Mouse (Mus musculus) embryonic facial prominence, embryonic 11.5 days (tissue): Measurements from ENCODE around the gene Sytl1. TPM values are rescaled to one million over a fixed set of nuclear protein-coding genes. Genes with fewer than 3 reads are reported as not detected.

Experiments used
- ATAC-seq: fragments of 200-750 bp; cut with Nextera tagmentation; replicated peaks from 2 replicates; pipeline ENCODE4 v1.8.0; 2017; ENCODE audit warnings: low read depth; ENCODE audit not compliant: insufficient number of reproducible peaks, low FRiP score, low TSS enrichment
- DNase-seq: peaks from one replicate; pipeline ENCODE4 v3.0.0-alpha.2; 2015; ENCODE audit warnings: low spot score
- H3K27ac ChIP-seq: fragments of 300-500 bp; sonication (generic); replicated peaks from 2 replicates; pipeline ENCODE4 v1.5.1; 2014; ENCODE audit warnings: mild to moderate bottlenecking, low read depth, low read length, control low read depth
- H3K27me3 ChIP-seq: fragments of 300-500 bp; sonication (generic); 2 replicates; pipeline ENCODE4 v1.6.1; 2014; ENCODE audit warnings: mild to moderate bottlenecking, low read length, moderate library complexity, mixed read lengths; ENCODE audit not compliant: control insufficient read depth, insufficient read depth
- H3K36me3 ChIP-seq: fragments of 300-500 bp; sonication (generic); replicated peaks from 2 replicates; pipeline ENCODE4 v1.6.1; 2014; ENCODE audit warnings: low read depth, mild to moderate bottlenecking, low read length, moderate library complexity, mixed read lengths; ENCODE audit not compliant: control insufficient read depth, insufficient read depth
- H3K4me1 ChIP-seq: fragments of 300-500 bp; sonication (generic); 2 replicates; pipeline ENCODE4 v1.6.1; 2014; ENCODE audit warnings: low read length, mixed read lengths; ENCODE audit not compliant: control insufficient read depth, insufficient read depth
- H3K4me2 ChIP-seq: fragments of 300-500 bp; sonication (generic); 2 replicates; pipeline ENCODE4 v1.6.1; 2014; ENCODE audit warnings: low read depth, mild to moderate bottlenecking, control low read depth, low read length, moderate library complexity
- H3K4me3 ChIP-seq: fragments of 300-500 bp; sonication (generic); 2 replicates; pipeline ENCODE4 v1.5.1; 2014; ENCODE audit warnings: low read depth, low read length, control low read depth
- H3K9ac ChIP-seq: fragments of 300-500 bp; sonication (generic); replicated peaks from 2 replicates; pipeline ENCODE4 v1.6.1; 2014; ENCODE audit warnings: mild to moderate bottlenecking, control low read depth, low read length
- H3K9me3 ChIP-seq: fragments of 300-500 bp; sonication (generic); replicated peaks from 2 replicates; pipeline ENCODE4 v1.6.1; 2016; ENCODE audit warnings: mild to moderate bottlenecking, low read length, inconsistent platforms, mixed read lengths; ENCODE audit not compliant: control insufficient read depth
- WGBS: fragments of 180-500 bp; shearing (Covaris S2); extraction: QIAGEN DNeasy Blood & Tissue Kit; methylation state at CpG from one replicate; pipeline ENCODE4 v1.1.7; 2014; 5-methylcytosine and 5-hydroxymethylcytosine counted together
- polyA plus RNA-seq: library from polyadenylated mRNA; unstranded; fragments of >200 nt; fragmentation: Nextera tagmentation; extraction: Ambion mirVana; gene quantifications from 2 replicates; pipeline ENCODE4 v1.2.1, GENCODE M21; 2014

Sytl1 gene
- polyA plus RNA-seq, 1 experiment from 2014 or later: 1.2 TPM

DNA sequence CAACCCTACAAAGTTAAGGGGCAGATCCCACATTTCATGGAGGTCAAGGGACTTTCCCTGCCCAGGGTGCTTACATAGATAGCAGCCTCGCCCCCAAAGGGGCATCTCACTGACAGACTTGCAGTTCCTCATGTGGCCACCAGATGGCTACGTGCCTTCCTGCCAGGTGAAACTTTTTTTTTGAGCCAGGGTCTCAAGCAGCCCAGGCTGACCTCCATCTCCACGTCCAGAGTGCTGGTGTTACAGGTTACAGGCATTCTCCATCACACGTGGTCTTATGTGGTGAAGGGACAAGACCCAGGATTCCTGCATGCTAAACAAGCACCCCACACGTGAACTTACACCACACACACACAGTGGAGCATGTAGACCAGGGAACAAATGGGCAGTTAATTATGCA is 45.3 kb downstream of the Sytl1 start:
- no peak; the same call in 1 of the 2 replicates for ATAC-seq
- 0% methylated on average over 5 of the region's 5 CpGs for WGBS
- Histone ChIP-seq H3K9ac (no peak overlapping the region), H3K4me2 (no peak overlapping the region), H3K9me3 (no peaks in the 10 kb centered on the region), H3K4me1 (peaks cover 9% of the 10 kb centered on the region; the same call in 1 of the 2 replicates), H3K4me3 (no peak overlapping the region), H3K27me3 (peaks cover 16% of the 10 kb centered on the region), H3K36me3 (no peaks in the 10 kb centered on the region), H3K27ac (no peak overlapping the region)
- DNase-seq: peak; percentile 88

DNA sequence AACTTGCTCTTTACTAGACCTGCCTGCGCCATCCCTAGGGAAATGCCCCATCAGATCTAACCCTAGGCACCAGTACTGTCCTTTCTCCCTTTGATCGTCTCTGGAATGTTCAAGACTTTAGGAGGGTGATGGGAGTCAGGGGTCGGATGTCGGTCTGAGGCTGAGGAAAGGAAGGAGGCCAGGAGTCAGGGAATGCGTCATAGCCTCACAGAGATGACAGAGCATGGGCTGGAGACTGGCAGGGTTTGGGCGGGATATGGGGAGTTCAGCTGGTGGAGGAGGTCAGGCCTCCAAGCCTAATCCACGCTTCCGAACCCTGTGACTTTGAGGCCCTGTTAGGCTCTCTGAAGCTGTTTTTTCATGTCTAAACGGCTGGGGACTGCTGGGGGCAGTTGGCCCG is 49.3 kb downstream of the Sytl1 start:
- ATAC-seq: no peak
- WGBS: 6% methylated on average over 10 of the region's 10 CpGs

DNA sequence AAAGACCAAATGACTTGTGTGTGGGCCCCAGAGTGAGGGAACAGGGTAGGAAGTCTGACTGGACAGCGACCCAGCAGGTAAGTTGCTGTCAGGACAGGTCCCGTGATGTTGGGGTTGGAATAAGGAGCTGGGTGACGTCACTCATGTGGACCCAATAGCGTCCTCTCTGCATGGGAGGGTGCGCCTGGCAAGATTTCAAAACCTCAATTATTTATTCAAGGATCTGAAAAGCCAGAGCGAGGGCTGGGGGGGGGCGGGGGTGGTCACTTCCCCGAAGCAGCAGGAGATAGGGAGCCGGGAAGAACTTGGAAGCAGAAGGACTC is 49.7 kb downstream of the Sytl1 start:
- Histone ChIP-seq H3K4me3 (no peak overlapping the region; the same call in 1 of the 2 replicates), H3K4me2 (peak overlapping the region; percentile 99), H3K27me3 (peaks cover 22% of the 10 kb centered on the region), H3K36me3 (no peaks in the 10 kb centered on the region), H3K9ac (no peak overlapping the region), H3K9me3 (no peaks in the 10 kb centered on the region), H3K27ac (no peak overlapping the region), H3K4me1 (peaks cover 15% of the 10 kb centered on the region)
- WGBS: 3% methylated on average over 9 of the region's 9 CpGs
- no peak; the same call in 1 of the 2 replicates for ATAC-seq
- DNase-seq: peak; percentile 40

More for the DNA sequence above, 49.3 kb downstream of the Sytl1 start:
- H3K9ac ChIP-seq: no peak overlapping the region
- peaks cover 15% of the 10 kb centered on the region for H3K4me1 ChIP-seq
- H3K27ac ChIP-seq: no peak overlapping the region
- no peaks in the 10 kb centered on the region for H3K36me3 ChIP-seq
- peak overlapping the region; percentile 99 for H3K4me2 ChIP-seq
- H3K27me3 ChIP-seq: peaks cover 22% of the 10 kb centered on the region
- no peak overlapping the region for H3K4me3 ChIP-seq
- no peak for DNase-seq
- H3K9me3 ChIP-seq: no peaks in the 10 kb centered on the region

DNA sequence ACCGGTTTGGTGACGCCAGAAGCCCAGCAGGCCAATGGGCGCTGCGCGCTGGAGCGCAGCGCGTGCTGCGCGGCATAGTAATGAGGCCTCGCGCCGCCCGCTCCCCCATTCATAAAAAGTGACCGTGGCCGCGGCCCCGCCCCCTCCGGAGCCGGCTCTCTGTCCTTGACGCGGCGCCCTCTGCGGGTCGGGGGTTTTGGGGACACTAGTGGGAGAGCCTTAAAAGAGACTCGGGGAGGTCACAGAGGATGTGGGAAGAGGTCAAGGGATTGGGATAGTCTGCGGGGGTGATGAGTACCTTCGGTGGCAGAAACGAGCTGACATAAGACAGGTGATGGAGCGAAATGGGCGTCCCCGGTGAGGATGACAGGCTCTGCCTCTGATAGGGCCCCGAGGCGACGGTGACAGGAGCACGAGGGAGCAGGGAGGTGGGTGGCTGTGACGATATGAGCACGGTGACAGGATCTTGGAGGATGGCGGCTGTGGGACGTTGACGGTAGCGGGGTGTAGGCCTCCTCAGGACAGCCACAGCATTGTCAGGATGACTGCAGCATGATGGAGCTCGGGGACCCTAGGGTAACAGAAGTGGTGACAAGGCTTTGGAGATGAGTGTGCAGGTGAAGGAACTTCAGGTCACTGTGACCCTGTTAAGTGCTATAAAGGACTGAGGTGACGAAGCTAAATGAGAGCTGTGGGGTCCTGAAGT is 50.2 kb downstream of the Sytl1 start:
- Histone ChIP-seq H3K9me3 (no peaks in the 10 kb centered on the region), H3K36me3 (no peaks in the 10 kb centered on the region), H3K27me3 (peaks cover 22% of the 10 kb centered on the region), H3K9ac (peak overlapping the region; percentile 57; the same call in 1 of the 2 replicates), H3K27ac (no peak overlapping the region), H3K4me1 (peaks cover 15% of the 10 kb centered on the region), H3K4me2 (peak overlapping the region; percentile 99), H3K4me3 (peak overlapping the region; percentile 60)
- ATAC-seq (peak; percentile 58), DNase-seq (peak; percentile 85)
- 1% methylated on average over 44 of the region's 44 CpGs for WGBS

- 2% methylated on average over 51 of the region's 52 CpGs for WGBS
- DNase-seq: no peak
- Histone ChIP-seq H3K9ac (peak within 1 kb of the TSS; percentile 57), H3K27me3 (peaks cover 22% of the 10 kb centered on the region), H3K4me3 (peak within 1 kb of the TSS; percentile 60), H3K27ac (no peak within 1 kb of the TSS), H3K4me1 (peaks cover 15% of the 10 kb centered on the region), H3K9me3 (no peaks in the 10 kb centered on the region), H3K4me2 (peak within 1 kb of the TSS; percentile 99), H3K36me3 (no peaks in the 10 kb centered on the region)
- peak; percentile 56 for ATAC-seq
Observed at GRCm38 (mm10) chr4:133211751-133212561, 51.0 kb downstream of the Sytl1 start, which contains the start of the genes Cd164l2 and Gpr3. TSS of gene Cd164l2 (plus strand) at chr4:133212131. TSS of gene Gpr3 (minus strand) at chr4:133212536.

DNA sequence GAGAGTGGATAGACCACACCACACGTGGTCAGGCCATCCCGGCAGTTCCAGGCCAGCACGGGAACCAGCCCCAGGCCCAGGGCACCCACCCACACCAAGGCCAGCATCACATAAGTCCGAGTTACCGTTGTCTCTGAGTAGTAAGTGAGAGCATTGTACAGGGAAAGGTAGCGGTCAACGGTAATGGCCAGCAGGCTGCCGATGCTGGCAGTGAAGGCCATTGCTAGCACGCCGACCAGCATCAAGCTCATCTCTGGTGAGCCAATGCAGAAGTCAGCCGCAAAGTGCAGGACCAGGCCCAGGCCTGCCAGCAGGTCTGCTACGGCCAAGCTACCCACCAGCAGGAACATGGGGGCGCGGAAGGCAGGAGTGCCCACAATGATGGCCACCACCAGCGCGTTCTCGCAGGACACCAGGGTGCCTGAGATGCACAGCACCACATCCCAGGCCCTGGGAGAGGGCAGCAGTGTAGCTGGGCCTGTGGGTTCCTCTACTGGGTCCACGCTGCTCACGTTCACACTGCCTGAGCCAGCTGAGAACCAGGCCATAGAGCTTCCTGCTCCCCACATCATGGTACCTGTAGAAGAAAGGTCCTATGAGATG is 52.0 kb downstream of the Sytl1 start:
- H3K9ac ChIP-seq: no peak overlapping the region
- peaks cover 22% of the 10 kb centered on the region for H3K27me3 ChIP-seq
- no peaks in the 10 kb centered on the region for H3K9me3 ChIP-seq
- no peak for DNase-seq
- ATAC-seq: no peak
- H3K4me2 ChIP-seq: no peak overlapping the region
- no peak overlapping the region for H3K27ac ChIP-seq
- peaks cover 15% of the 10 kb centered on the region for H3K4me1 ChIP-seq
- WGBS: 89% methylated on average over 19 of the region's 19 CpGs
- no peak overlapping the region for H3K4me3 ChIP-seq
- no peaks in the 10 kb centered on the region for H3K36me3 ChIP-seq

GRCm38 (mm10) chr4:133210023-133210787 is 52.7 kb downstream of the Sytl1 start:
- ATAC-seq (no peak), DNase-seq (no peak)
- Histone ChIP-seq H3K27ac (no peak overlapping the region), H3K4me3 (no peak overlapping the region), H3K9me3 (no peaks in the 10 kb centered on the region), H3K9ac (no peak overlapping the region), H3K27me3 (peaks cover 22% of the 10 kb centered on the region), H3K4me2 (no peak overlapping the region), H3K4me1 (peaks cover 15% of the 10 kb centered on the region), H3K36me3 (no peaks in the 10 kb centered on the region)
- 91% methylated on average over 24 of the region's 24 CpGs for WGBS
